Mouse (Mus musculus): ENCODE data around the gene Trim30b. TPM values are rescaled to one million over a fixed set of nuclear protein-coding genes. Genes with fewer than 3 reads are reported as not detected.
"Not testable (repeated sequence)": the region's sequence is repeated elsewhere in the genome, so short reads cannot be mapped to it uniquely, and the experiment has no call there.

Gene Trim30b
- 1 to 10 TPM; 1.6 to 4.0 TPM for polyA plus RNA-seq (2017; shearing (Covaris generic))

DNA sequence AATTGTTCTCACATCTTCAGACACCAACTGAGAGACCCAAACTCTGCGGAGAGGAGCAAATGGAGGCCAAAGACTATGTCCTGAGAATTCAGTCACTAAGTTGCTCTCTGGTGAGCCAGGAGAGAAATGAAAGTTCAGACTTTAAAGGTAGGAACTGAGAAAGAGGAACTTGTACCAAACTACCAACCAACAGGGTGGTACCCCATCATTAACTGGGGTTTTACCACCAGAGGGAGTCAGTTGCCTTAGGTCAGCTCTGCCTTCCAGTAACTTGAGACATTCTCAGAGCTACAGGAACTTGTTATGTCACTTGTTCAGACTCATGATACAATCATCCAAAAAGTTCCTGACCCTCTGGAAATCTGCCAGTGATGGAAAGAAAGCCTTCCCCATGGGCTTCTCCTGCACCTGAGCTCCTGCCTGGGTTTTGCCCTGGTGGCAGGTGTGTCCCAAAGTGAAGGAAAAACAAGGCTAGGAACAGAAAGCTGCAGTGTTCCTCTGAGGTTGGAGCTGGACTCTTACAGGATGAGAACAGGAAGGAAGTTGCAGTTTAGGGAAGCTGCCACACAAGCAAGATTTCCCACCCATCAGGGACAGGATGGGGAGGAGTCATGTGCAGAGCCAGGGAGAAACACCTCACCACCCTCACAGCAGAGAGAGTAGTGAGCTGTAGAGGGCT is at the start of gene Trim30b:
Gene Trim30b, minus strand, starts transcription at position 149 of the 679 bp plus-strand sequence.
- ATAC-seq = peak; percentile 71

DNA sequence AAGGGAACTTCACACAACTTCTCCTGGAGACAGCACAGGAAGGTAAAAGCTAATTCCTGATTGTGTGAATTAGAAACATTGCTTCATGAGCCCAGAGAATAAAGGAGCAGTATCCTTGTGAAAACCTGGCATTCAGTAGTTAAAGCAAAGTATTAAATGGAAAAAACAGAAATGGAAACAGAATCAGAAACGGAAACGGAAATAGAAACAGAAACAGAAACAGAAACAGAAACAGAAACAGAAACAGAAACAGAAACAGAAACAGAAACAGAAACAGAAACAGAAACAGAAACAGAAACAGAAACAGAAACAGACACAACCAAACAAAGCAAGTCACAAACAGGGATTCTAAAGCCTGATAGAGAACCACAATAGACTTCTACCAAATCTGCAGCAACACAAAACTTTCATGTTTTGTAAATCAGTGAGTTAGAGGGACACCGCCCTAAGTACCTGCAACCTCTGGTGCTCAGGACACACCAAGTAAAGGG is 34.8 kb upstream of the Trim30b start:
- no peak for ATAC-seq

DNA sequence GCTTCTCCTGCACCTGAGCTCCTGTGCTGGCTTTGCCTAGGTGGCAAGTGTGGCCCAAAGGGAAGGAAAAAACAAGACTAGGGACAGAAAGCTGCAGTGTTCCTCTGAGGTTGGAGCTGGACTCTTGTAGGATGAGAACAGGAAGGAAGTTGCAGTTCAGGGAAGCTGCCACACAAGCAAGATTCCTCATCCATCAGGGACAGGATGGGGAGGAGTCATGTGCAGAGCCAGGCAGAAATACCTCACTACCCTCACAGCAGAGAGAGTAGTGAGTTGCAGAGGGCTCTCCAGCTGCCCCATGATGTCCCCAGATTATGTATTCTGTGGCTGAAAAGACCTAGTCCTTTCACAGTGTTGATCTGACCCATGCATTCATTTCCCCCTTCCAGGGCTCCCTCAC is 31.5 kb upstream of the Trim30b start:
- no peak for ATAC-seq

DNA sequence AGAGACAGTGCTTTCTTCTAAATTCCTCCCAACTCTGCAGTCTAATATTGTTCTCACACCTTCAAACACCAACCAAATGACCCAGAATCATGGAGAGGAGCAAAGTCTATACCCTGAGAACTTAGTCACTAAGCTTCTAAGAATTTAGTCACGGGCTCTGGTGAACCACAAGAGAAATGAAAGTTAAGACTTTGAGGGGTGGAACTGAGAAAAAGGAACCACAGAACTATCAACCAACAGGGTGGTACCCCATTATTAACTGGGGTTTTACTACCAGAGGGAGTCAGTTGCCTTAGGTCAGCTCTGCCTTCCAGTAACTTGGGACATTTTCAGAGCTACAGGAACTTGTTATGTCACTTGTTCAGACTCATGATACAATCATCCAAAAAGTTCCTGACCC is 31.0 kb upstream of the Trim30b start, which contains the start of gene Trim30c:
Gene Trim30c, minus strand, starts transcription at position 140 of the 400 bp plus-strand sequence.
- ATAC-seq = peak; percentile 74

DNA sequence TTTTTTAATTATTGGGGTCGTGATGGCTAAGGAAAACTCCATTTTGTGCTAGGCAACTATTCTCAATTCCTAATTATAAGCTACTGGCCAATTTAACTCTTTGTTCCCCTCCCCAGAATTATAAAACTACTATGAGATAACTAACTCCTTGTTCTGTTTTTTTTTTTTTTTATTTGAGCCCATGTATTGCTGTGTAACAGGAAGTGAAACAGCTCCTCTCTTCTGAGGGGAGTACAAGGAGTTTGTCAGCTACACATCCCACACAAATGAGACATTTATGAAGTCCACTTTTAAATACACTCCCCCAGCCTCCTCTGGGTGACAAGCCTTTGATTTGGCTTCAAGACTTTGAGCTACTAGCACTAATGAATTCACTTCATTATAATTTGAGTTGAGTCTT is 28.8 kb upstream of the Trim30b start:
- no peak for ATAC-seq

DNA sequence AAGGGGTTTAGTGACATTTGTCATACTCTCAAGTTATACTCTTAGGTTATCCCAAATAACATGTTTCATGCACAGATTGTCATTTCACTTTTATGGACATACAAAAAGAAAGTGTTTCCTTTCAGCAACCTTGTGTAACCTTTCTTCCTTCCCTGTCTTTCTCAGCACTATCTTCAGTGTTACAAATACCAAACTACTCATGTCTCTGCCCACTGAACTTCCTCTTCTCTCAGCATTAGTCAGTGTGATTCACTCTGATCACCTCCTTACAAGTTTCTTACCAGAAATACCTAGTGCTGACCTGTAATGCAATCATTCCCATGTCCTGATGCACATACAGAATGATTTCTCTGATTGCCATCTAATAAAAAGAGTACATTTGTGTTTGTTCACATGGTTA is 3.3 kb downstream of the Trim30b start:
- ATAC-seq = no peak

DNA sequence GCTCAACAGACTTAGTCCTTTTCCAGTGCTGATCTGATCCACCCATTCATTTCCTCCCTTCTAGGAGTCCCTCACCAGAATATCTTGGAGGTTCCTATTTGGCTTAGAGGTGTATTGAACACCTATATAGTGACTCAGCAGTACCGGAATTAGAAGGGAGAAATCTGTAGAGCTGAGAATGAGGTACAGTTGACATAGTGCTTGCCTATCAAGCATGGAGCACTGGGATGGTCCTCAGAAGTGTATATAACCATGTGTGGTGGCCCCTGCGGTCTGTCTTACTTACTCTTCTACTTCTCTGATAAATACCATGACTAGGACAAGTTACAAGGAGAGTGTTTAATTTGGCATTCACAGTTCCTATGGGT is 16.1 kb downstream of the Trim30b start:
- ATAC-seq = no peak

DNA sequence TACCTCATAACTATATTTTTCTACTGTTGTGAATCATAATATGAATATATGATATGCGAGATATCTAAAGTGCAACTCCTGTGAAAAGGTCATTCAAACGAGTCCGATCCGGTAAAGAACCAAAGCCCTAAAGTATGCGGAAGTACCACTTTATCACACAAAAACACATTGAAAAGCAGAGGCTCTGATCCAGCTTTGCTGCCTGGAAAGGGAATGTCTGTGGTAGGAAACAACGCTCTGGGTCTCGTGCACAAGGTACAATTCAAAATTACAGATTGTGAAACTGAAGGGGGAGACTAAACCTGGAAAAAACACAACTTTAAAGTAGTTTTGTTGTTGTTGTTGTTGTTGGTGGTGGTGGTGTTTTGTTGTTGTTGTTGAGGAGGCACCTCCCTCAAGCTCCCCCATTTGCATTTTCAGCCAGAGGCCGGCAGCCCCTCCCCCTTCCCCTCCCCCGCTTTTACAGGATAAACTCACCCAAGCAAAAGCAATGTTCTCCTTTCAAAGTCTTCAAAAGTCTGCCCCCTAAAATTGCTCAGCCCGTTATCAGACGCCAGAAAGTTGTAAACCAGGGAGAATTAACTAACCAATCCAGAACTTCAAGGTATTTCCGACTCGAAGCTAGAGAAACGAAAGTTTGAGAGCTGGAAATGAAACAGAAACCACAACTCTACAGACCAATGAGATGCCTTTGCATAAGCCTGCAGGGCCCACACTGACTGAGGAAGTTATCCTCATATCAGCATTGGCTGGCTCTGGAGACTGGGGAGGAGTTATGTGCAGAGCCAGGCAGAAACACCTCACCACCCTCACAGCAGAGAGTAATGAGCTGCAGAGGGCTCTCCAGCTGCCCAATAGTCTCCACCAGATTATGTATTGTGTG is 16.7 kb downstream of the Trim30b start, which contains the start of gene Trim12c:
Gene Trim12c, minus strand, starts transcription at position 646 of the 883 bp plus-strand sequence.
- ATAC-seq = peak; percentile 100

DNA sequence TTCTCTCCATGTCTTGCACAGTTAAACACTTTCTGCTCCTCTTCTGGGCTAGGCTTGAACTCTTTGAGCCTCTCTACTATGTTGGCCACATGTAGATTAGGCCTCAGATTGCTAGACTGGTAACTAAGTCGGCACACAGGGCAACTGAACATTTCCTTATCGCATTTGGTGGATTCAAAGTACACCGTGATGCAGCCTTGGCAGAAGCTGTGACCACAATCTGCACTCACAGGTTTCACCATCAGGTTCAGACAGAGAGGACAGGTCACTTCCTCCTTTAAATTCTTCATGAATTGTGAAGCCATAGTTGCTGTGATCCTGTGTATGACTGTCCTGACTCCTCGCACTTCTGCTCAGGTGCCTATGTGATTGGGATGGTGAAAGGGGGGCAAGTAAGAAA is 21.6 kb downstream of the Trim30b start:
- ATAC-seq = not testable (repeated sequence)

DNA sequence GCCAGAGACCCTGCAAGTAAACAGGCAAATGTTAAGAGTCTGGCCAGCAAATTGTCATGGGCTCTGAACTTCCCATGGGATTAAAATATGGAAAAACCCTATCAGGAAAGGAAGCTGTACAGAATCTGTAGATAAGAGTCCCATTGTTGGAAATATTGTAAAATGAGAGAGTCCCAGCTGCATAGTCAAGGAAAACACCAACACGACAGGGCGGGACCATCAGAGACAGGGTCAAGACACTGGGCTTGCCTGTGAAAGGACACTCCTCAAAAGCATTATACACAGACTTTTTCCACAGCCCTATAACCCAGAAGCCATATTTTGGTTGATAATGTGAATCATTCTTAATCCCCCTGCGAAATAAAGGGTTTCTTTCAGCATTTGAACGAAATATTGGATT is 28.9 kb downstream of the Trim30b start:
- not testable (repeated sequence) for ATAC-seq

DNA sequence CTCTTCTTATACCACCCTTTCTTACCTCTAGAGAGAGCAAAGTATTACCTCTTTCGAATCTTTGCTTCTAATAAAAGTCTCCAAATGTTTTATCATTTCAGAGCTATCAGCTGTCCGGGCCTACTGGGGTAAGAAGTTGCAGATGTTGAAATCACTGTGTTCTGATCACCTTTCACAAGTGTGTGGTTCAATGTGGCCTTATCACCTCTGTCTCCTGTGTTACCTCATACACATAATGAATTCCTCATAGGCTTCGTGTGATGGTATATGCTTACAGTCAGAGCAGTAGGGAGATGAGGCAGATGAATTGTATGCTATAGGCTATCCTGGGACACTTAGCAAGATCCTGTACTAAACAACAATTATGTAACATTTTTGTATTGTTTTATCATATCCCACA is 34.1 kb downstream of the Trim30b start:
- not testable (repeated sequence) for ATAC-seq

DNA sequence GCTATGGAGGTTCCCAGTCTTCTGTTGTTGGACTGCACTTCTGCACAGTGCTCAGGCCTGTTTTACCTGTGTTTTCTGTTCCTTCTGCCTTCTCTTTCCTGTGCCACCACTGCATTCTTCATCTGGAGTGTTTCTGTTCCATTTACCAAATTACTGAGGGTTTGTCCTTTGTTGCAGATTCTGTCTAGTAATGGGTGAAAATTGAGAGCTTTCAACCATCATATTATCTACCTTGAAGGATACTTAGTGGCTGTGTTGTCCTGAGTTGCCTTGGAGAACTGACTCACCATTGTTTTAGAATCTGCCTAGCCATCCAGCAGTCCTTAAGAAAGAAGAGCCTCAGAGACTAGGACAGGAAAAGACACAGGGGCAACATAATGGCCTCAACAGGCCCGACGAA is 40.5 kb downstream of the Trim30b start, which contains the start of gene Trim34b:
Gene Trim34b, plus strand, starts transcription at position 301 of the 400 bp plus-strand sequence.
- not testable (repeated sequence) for ATAC-seq

DNA sequence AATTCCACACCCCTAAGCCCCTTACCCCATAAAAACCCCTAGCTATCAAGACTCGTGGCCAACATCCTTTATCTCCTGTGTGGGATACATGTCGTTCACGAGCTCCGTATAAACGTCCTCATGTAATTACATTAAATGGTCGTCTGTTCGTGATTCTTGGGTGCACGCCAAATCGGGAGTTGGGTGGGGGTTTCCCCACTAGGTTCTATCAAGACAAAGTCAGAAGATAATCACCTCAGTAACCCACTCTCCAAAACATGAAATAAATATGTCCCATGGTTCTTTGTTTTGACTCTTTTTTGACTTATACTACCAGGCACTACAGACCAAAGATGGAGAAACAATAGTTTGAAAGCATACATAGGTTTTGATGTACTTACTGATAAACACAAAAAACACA is 47.7 kb downstream of the Trim30b start:
- peak; percentile 51 for ATAC-seq

DNA sequence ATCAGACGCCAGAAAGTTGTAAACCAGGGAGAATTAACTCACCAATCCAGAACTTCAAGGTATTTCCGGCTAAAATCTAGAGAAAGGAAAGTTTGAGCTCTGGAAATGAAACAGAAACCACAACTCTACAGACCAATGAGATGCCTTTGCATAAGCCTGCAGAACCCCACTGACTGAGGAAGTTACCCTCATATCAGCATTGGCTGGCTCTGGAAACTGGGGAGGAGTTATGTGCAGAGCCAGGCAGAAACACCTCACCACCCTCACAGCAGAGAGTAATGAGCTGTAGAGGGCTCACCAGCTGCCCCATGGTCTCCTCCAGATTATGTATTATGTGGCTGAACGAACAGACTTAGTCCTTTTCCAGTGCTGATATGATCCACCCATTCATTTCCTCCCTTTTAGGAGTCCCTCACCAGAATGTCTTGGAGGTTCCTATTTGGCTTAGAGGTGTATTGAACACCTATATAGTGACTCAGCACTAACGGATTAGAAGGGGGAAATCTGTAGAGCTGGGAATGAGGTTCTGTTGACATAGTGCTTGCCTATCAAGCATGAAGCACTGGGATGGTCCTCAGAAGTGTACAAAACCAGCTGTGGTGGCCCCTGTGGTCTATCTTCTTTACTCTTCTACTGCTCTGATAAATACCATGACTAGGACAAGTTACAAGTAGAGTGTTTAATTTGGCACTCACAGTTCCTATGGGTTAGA is 54.2 kb downstream of the Trim30b start, which contains the start of gene Trim12a:
Gene Trim12a, minus strand, starts transcription at position 98 of the 712 bp plus-strand sequence.
- ATAC-seq = peak; percentile 95

DNA sequence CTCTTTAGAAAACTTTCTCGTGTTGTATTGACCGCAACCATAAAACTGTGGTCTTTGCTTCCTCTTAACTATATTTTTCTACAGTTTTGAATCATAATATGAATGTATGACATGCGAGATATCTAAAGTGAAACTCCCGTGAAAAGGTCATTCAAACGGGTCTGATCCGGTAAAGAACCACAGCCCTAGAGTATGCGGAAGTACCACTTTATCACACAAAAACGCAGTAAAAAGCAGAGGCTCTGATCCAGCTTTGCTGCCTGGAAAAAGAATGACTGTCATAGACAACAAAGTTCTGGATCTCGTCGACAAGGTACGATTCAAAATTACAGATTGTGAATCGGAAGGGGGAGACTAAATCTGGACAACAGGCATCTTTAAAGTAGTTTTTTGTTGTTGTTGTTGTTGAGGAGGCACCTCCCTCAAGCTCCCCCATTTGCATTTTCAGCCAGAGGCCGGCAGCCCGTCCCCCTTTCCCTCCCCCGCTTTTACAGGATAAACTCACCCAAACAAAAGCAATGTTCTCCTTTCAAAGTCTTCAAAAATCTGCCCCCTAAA is 54.8 kb downstream of the Trim30b start:
- peak; percentile 62 for ATAC-seq

Other genes with a start within 250 kb of the Trim30b start
- gene Ubqln5, start 240.1 kb downstream of the Trim30b start, polyA plus RNA-seq (2017; shearing (Covaris generic)) = not detected
- not detected for gene Olfr643, start 232.5 kb downstream of the Trim30b start, polyA plus RNA-seq (2017; shearing (Covaris generic))
- gene Ubqln3, start 226.6 kb downstream of the Trim30b start, polyA plus RNA-seq (2017; shearing (Covaris generic)) = not detected
- not detected for gene Ubqlnl, start 219.3 kb downstream of the Trim30b start, polyA plus RNA-seq (2017; shearing (Covaris generic))
- gene Olfm5, start 205.1 kb downstream of the Trim30b start, polyA plus RNA-seq (2017; shearing (Covaris generic)) = not detected
- gene Olfr648, start 186.5 kb downstream of the Trim30b start, polyA plus RNA-seq (2017; shearing (Covaris generic)) = under 1 TPM; 0.28 to 0.47 TPM
- gene Olfr649, start 173.9 kb downstream of the Trim30b start, polyA plus RNA-seq (2017; shearing (Covaris generic)) = not detected
- gene Trim6, start 151.1 kb downstream of the Trim30b start, polyA plus RNA-seq (2017; shearing (Covaris generic)) = 1 to 10 TPM in 1 of 2 experiments, not detected in 1; 1.8 TPM
- 10 to 100 TPM; 48.2 to 67.3 TPM for gene Trim34a, start 125.4 kb downstream of the Trim30b start, polyA plus RNA-seq (2017; shearing (Covaris generic))
- gene Trim5, start 81.8 kb downstream of the Trim30b start, polyA plus RNA-seq (2017; shearing (Covaris generic)) = 10 to 100 TPM; 34.0 to 38.2 TPM
- 100 to 1,000 TPM; 132 to 142 TPM for gene Trim12a, start 54.4 kb downstream of the Trim30b start, polyA plus RNA-seq (2017; shearing (Covaris generic))
- gene Trim34b, start 40.4 kb downstream of the Trim30b start, polyA plus RNA-seq (2017; shearing (Covaris generic)) = 1 to 10 TPM in 1 of 2 experiments, under 1 TPM in 1; 0.53 to 1.0 TPM
- 10 to 100 TPM; 16.2 to 20.3 TPM for gene Trim12c, start 16.5 kb downstream of the Trim30b start, polyA plus RNA-seq (2017; shearing (Covaris generic))
- gene Trim30c, start 31.0 kb upstream of the Trim30b start, polyA plus RNA-seq (2017; shearing (Covaris generic)) = 1 to 10 TPM; 1.1 to 1.7 TPM
- 10 to 100 TPM; 77.9 to 80.9 TPM for gene Trim30a, start 95.3 kb upstream of the Trim30b start, polyA plus RNA-seq (2017; shearing (Covaris generic))
- 10 to 100 TPM; 27.0 to 33.5 TPM for gene Trim30d, start 138.0 kb upstream of the Trim30b start, polyA plus RNA-seq (2017; shearing (Covaris generic))
- not detected for gene Olfr651, start 180.2 kb upstream of the Trim30b start, polyA plus RNA-seq (2017; shearing (Covaris generic))
- gene Olfr652, start 191.0 kb upstream of the Trim30b start, polyA plus RNA-seq (2017; shearing (Covaris generic)) = under 1 TPM in 1 of 2 experiments, not detected in 1; 0.44 TPM
- not detected for gene Olfr653, start 207.4 kb upstream of the Trim30b start, polyA plus RNA-seq (2017; shearing (Covaris generic))
- gene Olfr654, start 217.1 kb upstream of the Trim30b start, polyA plus RNA-seq (2017; shearing (Covaris generic)) = under 1 TPM in 1 of 2 experiments, not detected in 1; 0.30 TPM
- gene Olfr655, start 231.9 kb upstream of the Trim30b start, polyA plus RNA-seq (2017; shearing (Covaris generic)) = not detected
- gene Olfr656, start 244.1 kb upstream of the Trim30b start, polyA plus RNA-seq (2017; shearing (Covaris generic)) = not detected